Mouse (Mus musculus) right cerebral cortex, postnatal 25 days (tissue): ENCODE results near the gene Gm853.
A peak's percentile ranks its signal among the peaks of the same experiment; 100 is the strongest.

Experiments
- DNase-seq: peaks from one replicate; pipeline ENCODE4 v3.0.0; 2022

Gm853 gene

GRCm38 (mm10) chr4:130213197-130213596 lies 9.0 kb downstream of the Gm853 start:
- DNase-seq, result no peak

GRCm38 (mm10) chr4:130212421-130212820 lies 9.8 kb downstream of the Gm853 start:
- no peak for DNase-seq

GRCm38 (mm10) chr4:130211870-130212269 lies 10.3 kb downstream of the Gm853 start:
- no peak for DNase-seq

GRCm38 (mm10) chr4:130198694-130199670 lies 23.2 kb downstream of the Gm853 start:
- DNase-seq, result peak; percentile 83

GRCm38 (mm10) chr4:130196542-130196941 lies 25.7 kb downstream of the Gm853 start:
- no peak for DNase-seq

GRCm38 (mm10) chr4:130195924-130196323 lies 26.3 kb downstream of the Gm853 start:
- no peak for DNase-seq

- DNase-seq, result no peak
Measured at GRCm38 (mm10) chr4:130192266-130192665, 29.9 kb downstream of the Gm853 start.

- DNase-seq, result no peak
Measured at GRCm38 (mm10) chr4:130189606-130190005, 32.6 kb downstream of the Gm853 start.

GRCm38 (mm10) chr4:130188806-130189297 lies 33.3 kb downstream of the Gm853 start:
- DNase-seq, result peak; percentile 77

- no peak for DNase-seq
Measured at GRCm38 (mm10) chr4:130186891-130187290, 35.3 kb downstream of the Gm853 start.

- DNase-seq, result no peak
Measured at GRCm38 (mm10) chr4:130186450-130186849, 35.8 kb downstream of the Gm853 start.

- no peak for DNase-seq
Measured at GRCm38 (mm10) chr4:130183879-130184278, 38.3 kb downstream of the Gm853 start.

GRCm38 (mm10) chr4:130183023-130183422 lies 39.2 kb downstream of the Gm853 start:
- DNase-seq, result no peak

GRCm38 (mm10) chr4:130181886-130182285 lies 40.3 kb downstream of the Gm853 start:
- DNase-seq, result no peak

- no peak for DNase-seq
Measured at GRCm38 (mm10) chr4:130180909-130181602, 41.1 kb downstream of the Gm853 start.

- no peak for DNase-seq
Measured at GRCm38 (mm10) chr4:130179876-130180275, 42.3 kb downstream of the Gm853 start.

GRCm38 (mm10) chr4:130177536-130177935 lies 44.7 kb downstream of the Gm853 start:
- DNase-seq, result no peak

GRCm38 (mm10) chr4:130177087-130177486 lies 45.1 kb downstream of the Gm853 start:
- no peak for DNase-seq

- no peak for DNase-seq
Measured at GRCm38 (mm10) chr4:130176156-130176720, 46.0 kb downstream of the Gm853 start.

GRCm38 (mm10) chr4:130175072-130175711 lies 47.0 kb downstream of the Gm853 start, which contains the start of gene Tinagl1:
Gene Tinagl1, minus strand, starts transcription at chr4:130175122.
- DNase-seq, result no peak

- DNase-seq, result no peak
Measured at GRCm38 (mm10) chr4:130174335-130175031, 47.7 kb downstream of the Gm853 start.

- DNase-seq, result no peak
Measured at GRCm38 (mm10) chr4:130173911-130174311, 48.3 kb downstream of the Gm853 start.
